Mouse (Mus musculus): ENCODE data around the gene Dhx58.

- TF ChIP-seq MAFK (IDR thresholded peaks at IDR 0.05; ENCODE audit: insufficient read depth, low read depth, low read length) = no peak
- TF ChIP-seq ZC3H11A (IDR thresholded peaks at IDR 0.05; ENCODE audit: borderline replicate concordance, low read depth, low read length) = no peak
- TF ChIP-seq ZNF384 (IDR thresholded peaks at IDR 0.05; ENCODE audit: low read depth, low read length) = no peak
- TF ChIP-seq HCFC1 (IDR thresholded peaks at IDR 0.05; ENCODE audit: borderline replicate concordance, insufficient read depth, low read length) = no peak
These were observed 55.7 kb downstream of the Dhx58 start for GRCm38 (mm10) chr11:100648405-100648804.
